Mouse (Mus musculus): Measurements from ENCODE around the gene Rnft1. TPM values are rescaled to one million over a fixed set of nuclear protein-coding genes. Genes with fewer than 3 reads are reported as not detected.

Gene Rnft1
- total and polyA plus RNA-seq, 3 experiments = 38.1 to 42.0 TPM; not detected in 1

DNA sequence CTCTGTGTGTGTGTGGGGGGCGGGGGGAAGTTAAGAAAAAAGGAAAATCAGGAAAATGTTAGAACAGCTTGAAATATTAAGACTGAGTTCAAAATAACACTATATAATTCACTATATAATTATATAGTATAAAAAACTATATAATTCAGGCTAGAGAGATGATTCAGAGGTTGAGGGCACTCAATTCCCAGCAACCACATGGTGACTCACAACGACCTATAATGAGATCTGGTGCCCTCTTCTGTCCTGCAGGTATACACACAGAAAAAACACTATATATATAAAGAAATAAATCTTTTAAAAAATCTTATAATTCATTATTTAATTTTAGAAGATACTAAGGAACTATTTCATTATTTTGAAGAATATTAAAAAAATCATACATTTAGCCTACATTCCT, 23.5 kb downstream of the Rnft1 start:
- DNase-seq (ENCODE audit: low read depth, low spot score) = peak; percentile 40
- no peaks in the 10 kb centered on the region for H3K79me2 ChIP-seq (ENCODE audit: control insufficient read depth, insufficient read depth, low read length, poor library complexity)
- peaks cover 13 to 58% of the 10 kb centered on the region in 2 experiments for H3K36me3 ChIP-seq (ENCODE audit: control insufficient read depth in 1 of 2, insufficient read depth in 2 of 2, low read length in 2 of 2)

DNA sequence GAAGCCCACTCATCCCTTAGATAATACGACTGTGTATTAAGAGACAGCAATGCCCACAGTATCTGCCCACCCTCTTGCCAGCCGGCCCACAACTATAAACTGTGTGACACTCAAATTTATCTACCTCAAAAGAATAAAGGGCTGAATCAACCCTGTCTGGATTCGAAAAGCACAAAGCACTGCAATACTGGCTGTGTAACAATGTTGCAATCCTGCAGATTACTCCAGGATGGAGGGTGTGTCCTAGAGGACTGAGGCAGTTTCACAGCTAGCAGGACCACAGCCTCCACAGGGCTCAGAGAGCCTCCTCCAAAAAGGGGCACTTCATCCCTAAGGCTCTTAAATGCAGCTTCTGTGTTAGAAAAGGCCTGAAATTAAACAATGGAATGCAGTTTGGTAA, 32.2 kb downstream of the Rnft1 start:
- TF ChIP-seq ELF1 (IDR thresholded peaks at IDR 0.05; ENCODE audit: low read depth, low read length) (no peak), GATA1 (IDR thresholded peaks at IDR 0.05; ENCODE audit: low read depth, low read length) (no peak), TAL1 (IDR thresholded peaks at IDR 0.05; ENCODE audit: low read length) (no peak), TCF12 (IDR thresholded peaks at IDR 0.05; ENCODE audit: low read depth, low read length) (no peak), ZNF384 (IDR thresholded peaks at IDR 0.05; ENCODE audit: low read depth, low read length) (no peak), ZC3H11A (IDR thresholded peaks at IDR 0.05; ENCODE audit: low read depth, low read length) (no peak), MYB (IDR thresholded peaks at IDR 0.05; ENCODE audit: low read depth, low read length) (no peak), USF1 (IDR thresholded peaks at IDR 0.05; ENCODE audit: low read depth, low read length) (no peak), SMC3 (IDR thresholded peaks at IDR 0.05; ENCODE audit: low read depth, low read length) (no peak), ZMIZ1 (IDR thresholded peaks at IDR 0.05; ENCODE audit: low read depth, low read length) (no peak), TBP (IDR thresholded peaks at IDR 0.05; ENCODE audit: low read depth, low read length) (no peak), POLR2A (IDR thresholded peaks at IDR 0.05; ENCODE audit: control insufficient read depth in 1 of 2, insufficient read depth in 1 of 2, low read depth in 1 of 2, low read length in 2 of 2, poor library complexity in 1 of 2) (no peak), POLR2AphosphoS2 (IDR thresholded peaks at IDR 0.05; ENCODE audit: low read length) (no peak), NELFE (IDR thresholded peaks at IDR 0.05; ENCODE audit: low read depth, low read length) (no peak), CHD2 (IDR thresholded peaks at IDR 0.05; ENCODE audit: low read length) (no peak), MXI1 (IDR thresholded peaks at IDR 0.05; ENCODE audit: low read depth, low read length) (no peak)
- no peaks in the 10 kb centered on the region for H3K79me2 ChIP-seq (ENCODE audit: control insufficient read depth, insufficient read depth, low read length, poor library complexity)
- H3K9me3 ChIP-seq (replicated peaks; ENCODE audit: insufficient read depth, low read length) = no peaks in the 10 kb centered on the region
- H3K9ac ChIP-seq (ENCODE audit: control insufficient read depth, low read depth, low read length, poor library complexity, severe bottlenecking) = no peak overlapping the region
- H3K27ac ChIP-seq (ENCODE audit: control insufficient read depth, low read depth, low read length) = no peak overlapping the region
- no peak for DNase-seq (ENCODE audit: low read depth, low spot score)
- no peaks in the 10 kb centered on the region for H3K4me1 ChIP-seq (ENCODE audit: control insufficient read depth in 1 of 2, insufficient read depth in 2 of 2, low read length in 2 of 2)
- H3K4me3 ChIP-seq (ENCODE audit: control insufficient read depth in 1 of 2, insufficient read depth in 1 of 2, low read depth in 2 of 2, low read length in 2 of 2) = no peak overlapping the region
- H3K36me3 ChIP-seq (ENCODE audit: control insufficient read depth in 1 of 2, insufficient read depth in 2 of 2, low read length in 2 of 2) = peaks cover 0 to 64% of the 10 kb centered on the region in 2 experiments; a peak in 2 of 4 replicates
- H3K27me3 ChIP-seq (ENCODE audit: control insufficient read depth in 1 of 2, insufficient read depth in 2 of 2, low read length in 2 of 2) = no peaks in the 10 kb centered on the region

More for the DNA sequence above, 23.5 kb downstream of the Rnft1 start:
- TF ChIP-seq NRF1 (IDR thresholded peaks at IDR 0.05; ENCODE audit: insufficient read depth, low read depth, low read length, poor library complexity, severe bottlenecking) (no peak), EP300 (IDR thresholded peaks at IDR 0.05; ENCODE audit: low read depth in 1 of 2, low read length in 2 of 2) (no peak), CTCF (IDR thresholded peaks at IDR 0.05 in 2 of 3, conservative IDR thresholded peaks at IDR 0.05 in 1 of 3; ENCODE audit: control insufficient read depth in 1 of 3, insufficient read depth in 1 of 3, low read depth in 2 of 3, low read length in 3 of 3, poor library complexity in 1 of 3, severe bottlenecking in 1 of 3) (peak in 1 of 3 experiments; percentile 9; a peak in 1 of 6 replicates), SMC3 (IDR thresholded peaks at IDR 0.05; ENCODE audit: low read depth, low read length) (no peak)
- H3K27ac ChIP-seq (ENCODE audit: control insufficient read depth, low read depth, low read length) = no peak overlapping the region
- peaks cover 2 to 8% of the 10 kb centered on the region in 2 experiments; a peak in 3 of 4 replicates for H3K4me1 ChIP-seq (ENCODE audit: control insufficient read depth in 1 of 2, insufficient read depth in 2 of 2, low read length in 2 of 2)
- no peaks in the 10 kb centered on the region for H3K9me3 ChIP-seq (replicated peaks; ENCODE audit: insufficient read depth, low read length)
- no peak overlapping the region for H3K4me3 ChIP-seq (ENCODE audit: control insufficient read depth in 1 of 2, insufficient read depth in 1 of 2, low read depth in 2 of 2, low read length in 2 of 2)
- H3K27me3 ChIP-seq (ENCODE audit: control insufficient read depth in 1 of 2, insufficient read depth in 2 of 2, low read length in 2 of 2) = no peaks in the 10 kb centered on the region
- H3K9ac ChIP-seq (ENCODE audit: control insufficient read depth, low read depth, low read length, poor library complexity, severe bottlenecking) = no peak overlapping the region
